Mouse (Mus musculus) E14TG2a.4 (cell line): ENCODE measurements around the gene Tatdn3.
"Not testable (repeated sequence)": the region's sequence is repeated elsewhere in the genome, so short reads cannot be mapped to it uniquely, and the experiment has no call there.

ENCODE experiments used
- CTCF ChIP-seq: conservative IDR thresholded peaks from 2 replicates; pipeline ENCODE4 v1.5.1; 2014; ENCODE audit warnings: low read length
- NANOG ChIP-seq: IDR thresholded peaks from 2 replicates; pipeline ENCODE4 v1.6.1; 2014; ENCODE audit warnings: borderline replicate concordance, low read length, mixed read lengths
- POU5F1 ChIP-seq: IDR thresholded peaks from 2 replicates; pipeline ENCODE4 v1.6.1; 2014; ENCODE audit warnings: low read length, borderline replicate concordance

- TF ChIP-seq CTCF, POU5F1, NANOG: not testable (repeated sequence)
Measured at GRCm38 (mm10) chr1:191023806-191024205, 38.9 kb downstream of the Tatdn3 start.
